Mouse (Mus musculus): ENCODE measurements around the gene Fgf15.

The Fgf15 gene

GRCm38 (mm10) chr7:144931778-144932177, 35.4 kb downstream of the Fgf15 start:
- no peak for DNase-seq (ENCODE audit: low spot score)

DNA sequence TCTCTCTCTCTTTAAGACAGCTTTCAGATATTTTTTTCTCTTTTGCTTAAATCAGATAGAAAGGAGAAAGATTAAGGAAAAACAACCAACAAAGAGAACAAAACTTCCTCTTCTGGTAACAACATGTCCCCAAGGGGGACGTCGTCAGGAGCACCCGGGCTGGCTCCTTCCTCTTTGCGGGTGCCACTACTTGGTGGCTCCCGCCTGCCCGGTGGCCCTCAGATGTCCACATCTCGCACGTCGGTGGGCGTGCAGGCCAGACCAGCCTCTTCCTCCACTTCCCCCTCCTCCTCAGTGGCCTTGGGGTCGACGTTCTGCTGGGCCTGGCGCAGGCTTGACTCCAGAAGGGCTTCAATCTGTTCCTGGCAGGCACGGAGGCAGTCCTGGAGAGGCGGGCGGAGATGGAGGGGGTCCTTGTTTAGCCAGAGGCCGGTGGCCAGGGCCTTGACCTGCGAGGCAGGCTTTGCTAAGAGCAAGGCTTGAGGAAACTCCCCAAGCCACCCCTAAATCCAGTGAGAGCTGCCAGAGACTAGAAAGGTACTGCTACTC, 36.1 kb downstream of the Fgf15 start:
- DNase-seq (ENCODE audit: low spot score) = peak; percentile 53

- no peak for DNase-seq (ENCODE audit: low spot score)
Measured at GRCm38 (mm10) chr7:144933336-144933735, 37.0 kb downstream of the Fgf15 start.

GRCm38 (mm10) chr7:144933796-144934195, 37.5 kb downstream of the Fgf15 start:
- DNase-seq (ENCODE audit: low spot score) = no peak

DNA sequence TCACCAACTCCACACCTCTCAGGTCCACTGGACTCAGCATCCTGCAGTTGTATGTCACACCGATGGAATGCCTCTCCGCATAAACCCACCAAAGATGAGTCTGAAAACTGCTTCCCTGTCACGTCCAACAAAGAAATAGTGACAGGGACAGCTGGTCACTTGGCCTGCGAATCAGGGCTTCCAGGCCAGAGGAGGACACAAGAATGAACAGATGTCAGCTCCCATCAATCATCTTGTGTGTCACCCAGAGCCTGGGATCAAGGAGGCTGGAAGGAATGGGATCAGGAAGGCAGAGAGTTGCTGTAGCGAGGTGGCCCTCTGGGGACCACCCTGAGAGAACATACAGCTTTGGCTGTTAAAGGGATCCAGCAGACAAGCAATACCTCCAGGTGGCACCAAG, 38.6 kb downstream of the Fgf15 start:
- DNase-seq (ENCODE audit: low spot score) = no peak

DNA sequence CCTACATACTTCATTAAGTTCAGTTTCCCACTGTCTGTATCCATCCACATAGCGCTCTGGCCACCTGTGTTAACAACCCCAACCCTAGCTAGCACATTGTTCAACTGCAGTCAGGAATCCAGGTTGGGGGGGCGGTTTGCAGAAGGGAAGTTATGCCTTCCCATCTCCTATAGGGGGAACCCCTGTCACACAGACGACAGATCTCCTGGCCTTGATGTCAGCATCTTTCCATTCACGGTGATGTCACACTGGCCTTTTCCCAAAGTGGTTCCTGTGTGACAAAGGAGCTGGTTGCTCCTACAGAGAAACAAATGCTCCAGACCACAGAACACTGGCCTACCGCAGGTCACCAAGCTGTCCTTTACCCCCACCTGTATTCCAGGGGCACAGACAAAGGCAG, 39.2 kb downstream of the Fgf15 start:
- no peak for DNase-seq (ENCODE audit: low spot score)

DNA sequence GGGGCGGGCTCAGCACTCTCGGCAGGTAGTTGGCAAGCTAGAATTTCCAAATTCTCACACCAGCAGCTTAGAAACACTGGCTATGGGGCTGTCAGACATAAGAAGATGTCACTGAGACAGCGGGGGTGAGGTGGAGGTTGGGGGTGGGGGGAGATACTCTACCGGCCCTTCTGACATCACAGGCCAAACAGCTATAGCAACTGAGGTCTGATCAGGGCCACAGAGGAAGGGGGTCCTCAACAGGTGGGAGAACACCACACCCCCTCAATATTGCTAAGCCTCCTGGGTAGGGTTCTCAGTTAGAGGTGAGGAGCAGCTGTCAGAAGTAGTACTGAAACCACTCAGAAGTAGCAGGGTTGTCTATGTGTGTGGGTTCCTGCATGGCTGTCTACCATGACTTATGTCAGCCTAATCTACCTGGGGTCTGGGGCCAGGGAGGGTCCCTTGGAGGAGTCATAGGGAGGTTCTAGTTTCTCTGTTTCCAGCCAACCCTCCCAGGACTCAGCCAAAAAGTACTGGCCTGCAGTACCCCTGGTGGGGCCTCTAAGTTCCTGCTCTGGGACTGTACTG, 40.1 kb downstream of the Fgf15 start:
- no peak for DNase-seq (ENCODE audit: low spot score)

DNA sequence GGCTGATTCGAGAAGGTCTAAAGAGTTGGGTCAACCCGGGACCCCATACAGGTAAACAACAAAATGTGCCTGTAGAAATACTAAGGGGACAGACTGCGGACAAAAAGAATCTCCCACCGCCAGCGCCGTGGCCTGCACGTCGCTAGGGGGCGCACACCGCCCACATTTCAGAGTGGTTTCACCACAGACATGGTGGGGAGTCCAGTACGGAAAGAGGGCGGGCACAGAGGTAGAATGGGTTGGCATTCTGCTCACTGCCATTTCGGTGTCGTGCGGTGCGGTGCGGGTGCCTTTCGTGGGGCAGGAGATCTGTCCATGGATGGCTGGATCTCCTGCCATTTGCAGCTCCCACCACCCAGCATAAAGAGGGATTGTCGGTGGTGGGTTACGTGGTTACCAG, 41.2 kb downstream of the Fgf15 start:
- peak; percentile 71 for DNase-seq (ENCODE audit: low spot score)

DNA sequence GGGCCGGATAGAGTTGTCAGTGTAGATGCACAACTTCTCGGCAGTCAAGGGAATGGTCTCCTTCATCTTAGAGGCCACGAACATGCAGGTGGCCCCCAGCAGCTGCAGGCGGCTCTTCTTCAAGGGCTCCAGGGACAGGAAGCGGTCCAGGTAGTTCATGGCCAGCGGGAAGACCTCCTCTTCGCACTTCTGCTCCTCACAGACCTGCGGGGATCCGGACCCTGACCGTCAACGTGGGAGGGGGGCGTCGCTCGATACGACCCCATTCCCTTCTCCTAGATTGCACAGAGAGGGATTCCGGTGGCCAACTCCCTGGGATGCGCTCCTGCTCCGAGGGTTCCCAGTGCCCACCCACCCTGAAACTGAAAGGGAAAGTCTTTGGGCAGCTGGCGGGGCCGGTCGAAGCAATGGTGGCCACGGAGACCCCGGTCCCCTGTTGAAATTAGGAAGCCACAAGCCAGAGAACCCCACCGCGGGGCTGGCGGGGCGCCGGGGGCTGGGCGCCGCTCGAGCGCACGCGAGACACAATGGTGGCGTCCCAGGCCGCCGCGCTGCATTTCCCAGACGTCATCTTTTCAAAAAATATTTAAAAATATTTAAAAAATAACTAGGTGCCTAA, 41.7 kb downstream of the Fgf15 start:
- no peak for DNase-seq (ENCODE audit: low spot score)

GRCm38 (mm10) chr7:144938661-144939343, 42.5 kb downstream of the Fgf15 start:
- DNase-seq (ENCODE audit: low spot score) = no peak

GRCm38 (mm10) chr7:144939344-144940002, 43.1 kb downstream of the Fgf15 start, which contains the start of gene Ccnd1:
Gene Ccnd1, minus strand, starts transcription at chr7:144939925.
- DNase-seq (ENCODE audit: low spot score) = peak; percentile 75

DNA sequence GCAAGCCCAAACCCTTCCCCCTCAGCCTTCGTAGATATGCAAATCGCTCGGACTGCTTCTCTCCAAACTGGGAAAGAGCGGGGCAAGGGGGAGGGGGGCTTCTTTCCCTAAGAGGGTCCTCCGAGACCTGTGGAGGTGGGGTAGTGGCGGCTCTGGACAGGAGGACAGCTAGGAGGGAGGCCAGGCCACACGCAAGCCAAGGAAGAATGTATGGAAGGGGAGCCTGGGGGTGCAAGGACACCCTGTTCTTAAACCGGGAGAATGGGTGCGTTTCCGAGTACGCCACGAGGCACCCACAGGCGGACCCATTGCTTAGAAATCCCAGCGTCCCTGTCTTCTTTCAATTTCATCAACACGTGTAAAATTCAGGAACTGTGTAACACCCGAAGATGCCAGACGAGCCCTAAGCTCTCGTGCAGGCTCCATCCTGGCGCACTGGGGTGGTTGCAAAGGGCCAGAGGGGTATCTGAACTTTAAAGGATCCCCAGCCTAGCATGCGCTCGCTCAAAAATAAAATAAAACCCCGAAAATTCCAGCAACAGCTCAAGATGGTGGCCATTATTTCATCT, 43.8 kb downstream of the Fgf15 start:
- peak; percentile 72 for DNase-seq (ENCODE audit: low spot score)

- DNase-seq (ENCODE audit: low spot score) = no peak
Measured at GRCm38 (mm10) chr7:144940585-144940984, 44.3 kb downstream of the Fgf15 start.

DNA sequence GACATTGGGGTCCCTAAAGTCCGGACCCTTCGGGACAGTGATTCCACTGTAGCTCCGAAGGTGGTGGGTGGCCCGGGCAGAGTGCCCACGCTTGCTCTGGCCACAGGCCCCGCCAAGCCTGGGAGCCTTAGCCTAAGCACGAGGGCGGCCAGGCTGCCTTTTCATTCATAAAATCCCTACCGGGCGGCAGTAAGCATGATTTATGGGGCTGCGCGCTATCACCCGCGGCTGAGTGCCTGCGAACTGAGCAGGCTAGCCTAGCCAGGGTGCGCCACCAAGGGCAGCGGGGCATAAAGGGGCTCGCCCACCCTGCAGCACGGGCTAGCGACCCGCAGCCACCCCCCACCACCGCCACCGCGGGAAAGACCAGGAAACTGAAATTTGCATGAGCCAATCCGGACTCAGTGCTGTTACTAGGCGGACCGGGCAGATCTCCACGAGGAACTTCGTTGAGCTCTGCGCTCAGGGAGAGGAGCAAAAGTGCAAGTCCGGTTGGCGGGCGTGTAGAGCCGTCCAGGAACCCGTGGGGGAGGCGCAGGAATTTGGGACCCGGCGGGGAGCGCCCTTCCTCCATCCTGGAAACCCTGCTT, 45.0 kb downstream of the Fgf15 start:
- DNase-seq (ENCODE audit: low spot score) = peak; percentile 93

DNA sequence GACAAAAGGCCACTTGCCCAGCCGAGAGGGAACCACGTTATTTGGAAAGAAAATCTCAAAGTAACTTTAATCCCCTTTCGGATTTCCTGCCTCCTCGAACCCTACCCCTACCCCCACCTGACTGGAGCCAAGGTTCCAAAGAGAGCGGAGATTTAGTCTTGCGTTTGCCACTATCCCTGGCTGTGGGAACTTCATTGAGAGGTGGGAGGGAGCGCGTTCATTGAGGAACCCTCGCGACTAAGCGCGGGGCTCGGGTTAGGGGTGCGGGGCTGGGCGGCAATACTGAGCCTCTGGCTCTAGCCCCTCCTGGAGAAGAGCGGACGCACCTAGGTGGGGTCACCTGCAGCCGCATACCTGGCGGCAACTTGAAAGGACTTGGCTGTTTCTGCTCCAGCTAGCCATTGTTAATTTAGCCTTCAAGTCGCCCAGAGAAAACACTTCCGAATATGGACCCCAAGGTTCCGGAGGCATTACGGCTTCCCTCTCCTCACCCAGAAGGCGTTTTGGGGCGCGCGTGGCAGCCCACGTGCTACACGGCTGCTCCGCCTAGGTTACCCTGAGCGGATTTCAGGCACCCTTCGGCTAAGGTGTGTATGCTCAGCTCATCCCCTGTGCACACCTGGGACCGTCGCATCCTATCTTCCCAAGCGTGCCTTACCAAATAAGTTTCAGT, 45.9 kb downstream of the Fgf15 start:
- DNase-seq (ENCODE audit: low spot score) = peak; percentile 72

- DNase-seq (ENCODE audit: low spot score) = peak; percentile 49
Measured at GRCm38 (mm10) chr7:144942744-144943135, 46.4 kb downstream of the Fgf15 start.

DNA sequence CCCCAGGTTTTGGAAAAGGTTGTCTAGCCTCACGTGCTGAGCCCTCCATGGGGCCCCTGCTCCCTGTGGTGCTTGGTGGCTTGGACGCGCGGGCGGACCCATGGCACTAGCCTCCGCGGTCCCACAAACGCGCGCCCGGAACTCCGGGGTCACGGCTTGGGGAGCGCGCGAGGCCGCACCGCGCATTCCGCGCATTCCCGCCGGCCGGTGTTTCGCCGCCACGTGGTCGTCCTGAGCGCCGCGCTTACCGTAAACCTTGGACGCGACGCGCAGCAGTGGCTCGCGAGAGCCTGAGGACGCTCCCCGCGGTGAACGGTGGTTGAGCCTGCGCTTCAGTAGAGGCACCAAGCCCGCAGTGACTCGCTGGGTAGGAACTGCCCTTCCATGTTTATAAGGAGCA, 46.9 kb downstream of the Fgf15 start:
- peak; percentile 84 for DNase-seq (ENCODE audit: low spot score)
